Mouse (Mus musculus) CH12.LX (cell line): ENCODE data around the gene Cox6a1. TPM values are rescaled to one million over a fixed set of nuclear protein-coding genes. Genes with fewer than 3 reads are reported as not detected.

Experiments
- DNase-seq: peaks from one replicate; pipeline ENCODE4 v3.0.0-alpha.2; 2013; ENCODE audit errors: extremely low read depth
- H3K27ac ChIP-seq: 2 replicates; pipeline ENCODE4 v1.5.1; 2012; ENCODE audit warnings: low read depth, mild to moderate bottlenecking, control low read depth, moderate library complexity; ENCODE audit not compliant: insufficient read depth
- H3K27me3 ChIP-seq: replicated peaks from 2 replicates; pipeline ENCODE3; 2012; ENCODE audit warnings: inconsistent platforms
- H3K36me3 ChIP-seq, 2 experiments: replicated peaks in 1 of 2; 2 replicates each; pipeline versions ENCODE3 to v1.6.1; 2012; ENCODE audit warnings: inconsistent platforms in 1 of 2, low read length in 1 of 2, mild to moderate bottlenecking in 1 of 2, mixed read lengths in 1 of 2, moderate library complexity in 1 of 2; ENCODE audit not compliant: control insufficient read depth in 1 of 2, insufficient read depth in 1 of 2
- H3K4me1 ChIP-seq, 2 experiments: 2 replicates each; pipeline ENCODE4 v1.6.1; 2012; ENCODE audit warnings: inconsistent platforms in 1 of 2, moderate library complexity in 1 of 2; ENCODE audit not compliant: insufficient read depth in 2 of 2, control insufficient read depth in 1 of 2
- H3K4me2 ChIP-seq: 2 replicates; pipeline ENCODE4 v1.6.1; 2012; ENCODE audit warnings: low read depth, mild to moderate bottlenecking, control low read depth; ENCODE audit not compliant: poor library complexity, insufficient read depth, severe bottlenecking
- H3K4me3 ChIP-seq, 3 experiments: fragments of 150-350 bp in 1 of 3; sonication (generic) in 1 of 3; replicated peaks in 1 of 3; 2 replicates each; pipeline versions ENCODE3 to v1.5.1; 2011 to 2012; ENCODE audit warnings: low read depth in 2 of 3, low read length in 2 of 3, mild to moderate bottlenecking in 2 of 3, moderate library complexity in 2 of 3, control low read depth in 1 of 3, improper control_type of control experiment in 1 of 3, inconsistent platforms in 1 of 3, mixed read lengths in 1 of 3; ENCODE audit not compliant: poor library complexity in 1 of 3
- H3K79me2 ChIP-seq: replicated peaks from 2 replicates; pipeline ENCODE4 v1.6.1; 2012; ENCODE audit warnings: mild to moderate bottlenecking, moderate library complexity; ENCODE audit not compliant: control insufficient read depth, poor library complexity, insufficient read depth, severe bottlenecking; ENCODE audit errors: extremely low read depth
- H3K9ac ChIP-seq: 2 replicates; pipeline ENCODE4 v1.6.1; 2012; ENCODE audit warnings: low read depth, mild to moderate bottlenecking, control low read depth, moderate library complexity; ENCODE audit not compliant: insufficient read depth
- H3K9me3 ChIP-seq: replicated peaks from 2 replicates; pipeline ENCODE3; 2012; ENCODE audit warnings: low read length, inconsistent platforms, mixed read lengths
- BHLHE40 ChIP-seq: IDR thresholded peaks from 2 replicates; pipeline ENCODE4 v1.6.1; 2011; ENCODE audit warnings: mild to moderate bottlenecking, low read depth, low read length, improper control_type of control experiment
- CHD1 ChIP-seq: IDR thresholded peaks from 2 replicates; pipeline ENCODE4 v1.6.1; 2012; ENCODE audit warnings: low read depth, low read length, improper control_type of control experiment, inconsistent platforms
- CHD2 ChIP-seq: IDR thresholded peaks from 2 replicates; pipeline ENCODE4 v1.6.1; 2011; ENCODE audit warnings: low read length, improper control_type of control experiment
- CTCF ChIP-seq, 2 experiments: IDR thresholded peaks in 1 of 2; conservative IDR thresholded peaks in 1 of 2; 2 replicates each; pipeline ENCODE4 v1.5.1; 2011 to 2012; ENCODE audit warnings: low read depth in 2 of 2, low read length in 2 of 2, improper control_type of control experiment in 1 of 2, inconsistent platforms in 1 of 2, mild to moderate bottlenecking in 1 of 2, moderate library complexity in 1 of 2
- E2F4 ChIP-seq: IDR thresholded peaks from 2 replicates; pipeline ENCODE4 v1.6.1; 2011; ENCODE audit warnings: low read depth, low read length, improper control_type of control experiment; ENCODE audit not compliant: insufficient replicate concordance
- ELF1 ChIP-seq: IDR thresholded peaks from 2 replicates; pipeline ENCODE4 v1.6.1; 2014; ENCODE audit warnings: low read depth, mild to moderate bottlenecking, inconsistent platforms, low read length, improper control_type of control experiment
- EP300 ChIP-seq: IDR thresholded peaks from 2 replicates; pipeline ENCODE4 v1.6.1; 2011; ENCODE audit warnings: low read length, improper control_type of control experiment
- ETS1 ChIP-seq: conservative IDR thresholded peaks from 2 replicates; pipeline ENCODE4 v1.6.1; 2012; ENCODE audit warnings: low read depth, mild to moderate bottlenecking, inconsistent platforms, low read length, improper control_type of control experiment, moderate library complexity
- GABPA ChIP-seq: IDR thresholded peaks from 2 replicates; pipeline ENCODE4 v1.6.1; 2012; ENCODE audit warnings: low read depth, low read length, improper control_type of control experiment, inconsistent platforms; ENCODE audit not compliant: insufficient replicate concordance
- HCFC1 ChIP-seq: IDR thresholded peaks from 2 replicates; pipeline ENCODE4 v1.6.1; 2012; ENCODE audit warnings: low read depth, mild to moderate bottlenecking, inconsistent platforms, low read length, improper control_type of control experiment
- IRF4 ChIP-seq: IDR thresholded peaks from 2 replicates; pipeline ENCODE4 v1.6.1; 2014; ENCODE audit warnings: low read depth, mild to moderate bottlenecking, inconsistent platforms, low read length, improper control_type of control experiment
- JUN ChIP-seq: IDR thresholded peaks from 2 replicates; pipeline ENCODE4 v1.6.1; 2011; ENCODE audit warnings: low read depth, mild to moderate bottlenecking, low read length, improper control_type of control experiment, moderate library complexity; ENCODE audit not compliant: insufficient read depth
- JUND ChIP-seq: conservative IDR thresholded peaks from 2 replicates; pipeline ENCODE4 v1.6.1; 2011; ENCODE audit warnings: low read depth, low read length, improper control_type of control experiment
- KAT2A ChIP-seq: IDR thresholded peaks from 2 replicates; pipeline ENCODE4 v1.6.1; 2012; ENCODE audit warnings: low read length, improper control_type of control experiment, inconsistent platforms; ENCODE audit not compliant: insufficient replicate concordance
- MAFK ChIP-seq: IDR thresholded peaks from 2 replicates; pipeline ENCODE4 v1.6.1; 2011; ENCODE audit warnings: low read length, improper control_type of control experiment; ENCODE audit not compliant: insufficient replicate concordance
- MAX ChIP-seq: IDR thresholded peaks from 2 replicates; pipeline ENCODE4 v1.6.1; 2011; ENCODE audit warnings: low read length, improper control_type of control experiment
- MAZ ChIP-seq: IDR thresholded peaks from 2 replicates; pipeline ENCODE4 v1.6.1; 2012; ENCODE audit warnings: low read depth, mild to moderate bottlenecking, inconsistent platforms, low read length, improper control_type of control experiment, moderate library complexity
- MEF2A ChIP-seq: IDR thresholded peaks from 2 replicates; pipeline ENCODE4 v1.6.1; 2014; ENCODE audit warnings: low read depth, mild to moderate bottlenecking, inconsistent platforms, low read length, improper control_type of control experiment, borderline replicate concordance
- MXI1 ChIP-seq: IDR thresholded peaks from 2 replicates; pipeline ENCODE4 v1.6.1; 2011; ENCODE audit warnings: mild to moderate bottlenecking, low read depth, low read length, improper control_type of control experiment
- MYC ChIP-seq: IDR thresholded peaks from 2 replicates; pipeline ENCODE4 v1.6.1; 2011; ENCODE audit warnings: low read depth, mild to moderate bottlenecking, improper control_type of control experiment, low read length
- NELFE ChIP-seq: IDR thresholded peaks from 2 replicates; pipeline ENCODE4 v1.6.1; 2011; ENCODE audit warnings: low read depth, low read length, improper control_type of control experiment
- NRF1 ChIP-seq: IDR thresholded peaks from 2 replicates; pipeline ENCODE4 v1.6.1; 2014; ENCODE audit warnings: low read depth, mild to moderate bottlenecking, inconsistent platforms, low read length, improper control_type of control experiment, moderate library complexity
- PAX5 ChIP-seq: IDR thresholded peaks from 2 replicates; pipeline ENCODE4 v1.6.1; 2012; ENCODE audit warnings: low read length, inconsistent platforms, mixed read lengths
- POLR2A ChIP-seq: IDR thresholded peaks from 2 replicates; pipeline ENCODE4 v1.6.1; 2011; ENCODE audit warnings: low read depth, mild to moderate bottlenecking, improper control_type of control experiment, low read length
- POLR2AphosphoS2 ChIP-seq: IDR thresholded peaks from 2 replicates; pipeline ENCODE4 v1.6.1; 2011; ENCODE audit warnings: low read depth, low read length, improper control_type of control experiment
- RAD21 ChIP-seq: IDR thresholded peaks from 2 replicates; pipeline ENCODE4 v1.6.1; 2011; ENCODE audit warnings: low read depth, mild to moderate bottlenecking, low read length, improper control_type of control experiment, moderate library complexity
- RCOR1 ChIP-seq: conservative IDR thresholded peaks from 2 replicates; pipeline ENCODE4 v1.6.1; 2012; ENCODE audit warnings: low read depth, mild to moderate bottlenecking, inconsistent platforms, low read length, improper control_type of control experiment
- SIN3A ChIP-seq: IDR thresholded peaks from 2 replicates; pipeline ENCODE4 v1.6.1; 2012; ENCODE audit warnings: low read length, improper control_type of control experiment, inconsistent platforms
- SMC3 ChIP-seq: IDR thresholded peaks from 2 replicates; pipeline ENCODE4 v1.6.1; 2011; ENCODE audit warnings: low read depth, low read length, improper control_type of control experiment
- TBP ChIP-seq: conservative IDR thresholded peaks from 2 replicates; pipeline ENCODE4 v1.6.1; 2011; ENCODE audit warnings: low read depth, low read length, improper control_type of control experiment
- TCF12 ChIP-seq: IDR thresholded peaks from 2 replicates; pipeline ENCODE4 v1.6.1; 2014; ENCODE audit warnings: low read depth, mild to moderate bottlenecking, inconsistent platforms, low read length, improper control_type of control experiment
- UBTF ChIP-seq: IDR thresholded peaks from 2 replicates; pipeline ENCODE4 v1.6.1; 2012; ENCODE audit warnings: low read depth, mild to moderate bottlenecking, inconsistent platforms, low read length, improper control_type of control experiment, moderate library complexity
- USF1 ChIP-seq: IDR thresholded peaks from 2 replicates; pipeline ENCODE4 v1.6.1; 2014; ENCODE audit warnings: low read depth, mild to moderate bottlenecking, inconsistent platforms, low read length, improper control_type of control experiment
- USF2 ChIP-seq: conservative IDR thresholded peaks from 2 replicates; pipeline ENCODE4 v1.6.1; 2011; ENCODE audit warnings: low read depth, low read length, improper control_type of control experiment
- ZC3H11A ChIP-seq: IDR thresholded peaks from 2 replicates; pipeline ENCODE4 v1.6.1; 2012; ENCODE audit warnings: low read depth, mild to moderate bottlenecking, inconsistent platforms, low read length, improper control_type of control experiment
- ZKSCAN1 ChIP-seq: IDR thresholded peaks from 2 replicates; pipeline ENCODE4 v1.6.1; 2012; ENCODE audit warnings: low read depth, inconsistent platforms, low read length, improper control_type of control experiment, borderline replicate concordance
- ZMIZ1 ChIP-seq: IDR thresholded peaks from 2 replicates; pipeline ENCODE4 v1.6.1; 2012; ENCODE audit warnings: low read depth, mild to moderate bottlenecking, inconsistent platforms, low read length, improper control_type of control experiment
- ZNF384 ChIP-seq: IDR thresholded peaks from 2 replicates; pipeline ENCODE4 v1.6.1; 2012; ENCODE audit warnings: low read depth, low read length, improper control_type of control experiment, inconsistent platforms
- dilution Hi-C: fragments of 300-500 bp; cut with MboI; formaldehyde crosslinking; loops from 2 replicates; pipeline ENCODE4 v1.14.3; 2020; ENCODE audit warnings: low sequenced_read_pairs; ENCODE audit not compliant: extremely low pct_unique_long_range_greater_than_20kb, extremely low pct_ligation_motif_present
- in situ Hi-C: fragments of 300-500 bp; cut with MboI; formaldehyde crosslinking; loops from 3 replicates; pipeline ENCODE4 v1.14.3; 2019; ENCODE audit warnings: low sequenced_read_pairs, low pct_ligation_motif_present, low pct_unique_long_range_greater_than_20kb, mixed read lengths
- polyA plus RNA-seq: library from polyadenylated mRNA; unstranded; fragments of >175 nt; gene quantifications from 2 replicates; pipeline ENCODE4 v1.2.1, GENCODE M21; 2012; ENCODE audit warnings: low read depth; ENCODE audit not compliant: insufficient read length
- total RNA-seq, 2 experiments: library from RNA; depleted of rRNA; stranded (reverse); fragments of 300-350 nt in 1 of 2; fragments of >200 nt in 1 of 2; gene quantifications; 2 replicates each; pipeline ENCODE4 v1.2.3; 2012 to 2014

Cox6a1 gene
- total and polyA plus RNA-seq, 3 experiments = 257 to 673 (median 612) TPM

DNA sequence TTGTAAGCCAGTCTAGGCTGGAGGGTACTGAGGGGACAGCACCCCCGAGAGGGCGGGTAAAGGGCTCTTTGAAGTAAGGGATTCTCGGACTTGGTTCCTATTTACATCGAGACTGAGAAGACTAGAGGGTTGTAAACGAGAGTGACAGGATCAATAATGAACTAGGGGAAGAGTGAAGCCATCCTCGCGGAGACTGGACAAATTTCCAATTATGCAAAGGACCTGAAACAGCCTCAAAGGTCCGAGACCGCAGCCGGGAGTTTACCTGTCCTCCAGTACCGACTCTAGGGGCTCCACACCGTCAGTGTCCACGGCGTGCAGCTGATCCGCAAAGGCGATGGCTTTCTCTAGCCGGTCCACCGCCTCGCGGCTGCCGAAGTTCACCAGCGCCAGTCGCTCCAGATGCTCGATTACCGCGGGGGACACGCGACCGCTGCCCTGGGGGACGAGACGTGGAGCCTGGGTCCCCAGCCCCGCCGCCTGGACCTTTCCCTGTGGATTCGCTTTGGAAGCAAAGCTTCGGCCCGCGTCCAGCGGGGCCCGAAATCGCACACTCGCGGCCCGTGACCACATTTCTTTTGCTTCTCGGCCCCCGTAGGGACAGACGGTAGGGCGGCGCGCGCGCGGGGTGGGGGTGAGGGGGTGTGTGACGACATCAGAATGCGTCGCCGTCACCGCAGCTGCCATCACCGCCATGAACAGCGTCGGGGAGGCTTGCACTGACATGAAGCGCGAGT, 8.0 kb downstream of the Cox6a1 start, which contains the start of the genes Gatc and Triap1:
Gene Gatc, minus strand, starts transcription at position 602 of the 737 bp plus-strand sequence.
Gene Triap1, plus strand, starts transcription at position 649 of the 737 bp plus-strand sequence.
- TF ChIP-seq NELFE (peak; percentile 81), TBP (no peak), NRF1 (peak; percentile 66), TCF12 (peak; percentile 73), ZKSCAN1 (no peak; the same call in 1 of the 2 replicates), BHLHE40 (peak; percentile 93), POLR2AphosphoS2 (no peak; the same call in 1 of the 2 replicates), CHD2 (peak; percentile 26; the same call in 1 of the 2 replicates), CHD1 (no peak), RAD21 (no peak), ZNF384 (no peak), MYC (0 out of 2 replicates have a peak, but pooled peaks have one; percentile 66), MAFK (no peak), RCOR1 (peak; percentile 48; the same call in 1 of the 2 replicates), ELF1 (peak; percentile 71; the same call in 1 of the 2 replicates), USF2 (no peak), MXI1 (peak; percentile 91; the same call in 1 of the 2 replicates), POLR2A (peak; percentile 70; the same call in 1 of the 2 replicates), IRF4 (0 out of 2 replicates have a peak, but pooled peaks have one; percentile 27), ZMIZ1 (peak; percentile 70), CTCF (conservative IDR thresholded peaks at IDR 0.05 in 1 of 2, IDR thresholded peaks at IDR 0.05 in 1 of 2; ENCODE audit: low read depth in 2 of 2, low read length in 2 of 2) (no peak), JUN (no peak), JUND (no peak), PAX5 (no peak), GABPA (peak; percentile 46; the same call in 1 of the 2 replicates), ZC3H11A (no peak), MEF2A (peak; percentile 62; the same call in 1 of the 2 replicates), KAT2A (peak; percentile 81; the same call in 1 of the 2 replicates), HCFC1 (peak; percentile 90), UBTF (no peak), EP300 (0 out of 2 replicates have a peak, but pooled peaks have one; percentile 28), MAX (peak; percentile 14; the same call in 1 of the 2 replicates), USF1 (0 out of 2 replicates have a peak, but pooled peaks have one; percentile 2), E2F4 (no peak), ETS1 (no peak), MAZ (peak; percentile 99), SMC3 (no peak), SIN3A (peak; percentile 94)
- peak; percentile 83 for DNase-seq
- Histone ChIP-seq H3K27me3 (no peaks in the 10 kb centered on the region), H3K4me1 (peaks cover 5 to 26% of the 10 kb centered on the region in 2 experiments), H3K36me3 (peaks cover 42 to 61% of the 10 kb centered on the region in 2 experiments), H3K4me2 (peak within 1 kb of the TSS; percentile 94), H3K9me3 (no peaks in the 10 kb centered on the region), H3K4me3 (peak within 1 kb of the TSS; percentile 76 to 95 (median 77)), H3K27ac (peak within 1 kb of the TSS; percentile 89), H3K9ac (peak within 1 kb of the TSS; percentile 91), H3K79me2 (peaks cover 43% of the 10 kb centered on the region)
- in situ Hi-C loops = loop anchor here (5.0 kb wide), 1 partner anchor 38 kb away; the partner anchor contains the start of gene Dynll1
- dilution Hi-C loops = no loop called here
